Mouse (Mus musculus) heart, embryonic 12.5 days (tissue): ENCODE data around the gene Unc119b. TPM values are rescaled to one million over a fixed set of nuclear protein-coding genes. Genes with fewer than 3 reads are reported as not detected.
A peak's percentile ranks its signal among the peaks of the same experiment; 100 is the strongest.

Source experiments
- ATAC-seq: fragments of 200-750 bp; cut with Nextera tagmentation; 2 replicates; pipeline ENCODE4 v1.8.0; 2017; ENCODE audit warnings: moderate TSS enrichment, moderate library complexity; ENCODE audit not compliant: insufficient number of reproducible peaks, low FRiP score
- H3K27ac ChIP-seq: fragments of 300-500 bp; sonication (generic); 2 replicates; pipeline ENCODE4 v1.5.1; 2016; ENCODE audit warnings: mild to moderate bottlenecking, moderate library complexity; ENCODE audit not compliant: poor library complexity, severe bottlenecking
- H3K27me3 ChIP-seq: fragments of 300-500 bp; sonication (generic); replicated peaks from 2 replicates; pipeline ENCODE4 v1.6.1; 2016; ENCODE audit warnings: mild to moderate bottlenecking, moderate library complexity
- H3K36me3 ChIP-seq: fragments of 300-500 bp; sonication (generic); 2 replicates; pipeline ENCODE4 v1.6.1; 2016; ENCODE audit warnings: mild to moderate bottlenecking, moderate library complexity
- H3K4me1 ChIP-seq: fragments of 300-500 bp; sonication (generic); replicated peaks from 2 replicates; pipeline ENCODE4 v1.6.1; 2016; ENCODE audit warnings: mild to moderate bottlenecking
- H3K4me2 ChIP-seq: fragments of 300-500 bp; sonication (generic); 2 replicates; pipeline ENCODE4 v1.6.1; 2016; ENCODE audit warnings: mild to moderate bottlenecking, moderate library complexity
- H3K4me3 ChIP-seq: fragments of 300-500 bp; sonication (generic); 2 replicates; pipeline ENCODE4 v1.5.1; 2016; ENCODE audit warnings: mild to moderate bottlenecking
- H3K9ac ChIP-seq: fragments of 300-500 bp; sonication (generic); 2 replicates; pipeline ENCODE4 v1.6.1; 2016; ENCODE audit warnings: mild to moderate bottlenecking, moderate library complexity
- H3K9me3 ChIP-seq: fragments of 300-500 bp; sonication (generic); replicated peaks from 2 replicates; pipeline ENCODE4 v1.6.1; 2016; ENCODE audit warnings: mild to moderate bottlenecking, moderate library complexity
- whole genome bisulfite sequencing: fragments of 180-500 bp; shearing (Covaris S2); methylation state at CpG from one replicate; pipeline ENCODE4 v1.1.7; 2016; 5-methylcytosine and 5-hydroxymethylcytosine counted together
- polyA plus RNA-seq: library from polyadenylated mRNA; unstranded; fragments of >200 nt; fragmentation: Nextera tagmentation; extraction: Ambion mirVana; gene quantifications from 2 replicates; pipeline ENCODE4 v1.2.1, GENCODE M21; 2016

Unc119b gene
- polyA plus RNA-seq, 1 experiment from 2014 or later: 23.2 TPM

- Histone ChIP-seq H3K36me3 (peaks cover 23% of the 10 kb centered on the region), H3K4me1 (peaks cover 14% of the 10 kb centered on the region), H3K4me2 (no peak overlapping the region), H3K4me3 (no peak overlapping the region), H3K9ac (0 out of 2 replicates have a peak overlapping the region, but pooled peaks have one; percentile 13), H3K27ac (no peak overlapping the region), H3K27me3 (no peaks in the 10 kb centered on the region), H3K9me3 (no peaks in the 10 kb centered on the region)
- WGBS: 83% methylated on average over 8 of the region's 8 CpGs
- no peak for ATAC-seq
Observed at GRCm38 (mm10) chr5:115132465-115132864, 2.3 kb downstream of the Unc119b start.

- peaks cover 21% of the 10 kb centered on the region for H3K4me1 ChIP-seq
- H3K27me3 ChIP-seq: no peaks in the 10 kb centered on the region
- H3K4me2 ChIP-seq: no peak overlapping the region
- H3K9ac ChIP-seq: no peak overlapping the region
- H3K36me3 ChIP-seq: peaks cover 38% of the 10 kb centered on the region
- H3K9me3 ChIP-seq: no peaks in the 10 kb centered on the region
- 86% methylated on average over 6 of the region's 6 CpGs for WGBS
- no peak overlapping the region for H3K4me3 ChIP-seq
- no peak for ATAC-seq
- no peak overlapping the region for H3K27ac ChIP-seq
Observed at GRCm38 (mm10) chr5:115129328-115129727, 5.4 kb downstream of the Unc119b start.

- peaks cover 49% of the 10 kb centered on the region for H3K36me3 ChIP-seq
- WGBS: 88% methylated on average over 22 of the region's 22 CpGs
- H3K27me3 ChIP-seq: no peaks in the 10 kb centered on the region
- no peak overlapping the region for H3K27ac ChIP-seq
- no peak overlapping the region for H3K9ac ChIP-seq
- no peaks in the 10 kb centered on the region for H3K9me3 ChIP-seq
- no peak for ATAC-seq
- peaks cover 8% of the 10 kb centered on the region; the same call in 1 of the 2 replicates for H3K4me1 ChIP-seq
- H3K4me3 ChIP-seq: no peak overlapping the region
- H3K4me2 ChIP-seq: no peak overlapping the region
Observed at GRCm38 (mm10) chr5:115127421-115128179, 7.2 kb downstream of the Unc119b start.

GRCm38 (mm10) chr5:115126578-115127312, 8.0 kb downstream of the Unc119b start:
- Histone ChIP-seq H3K27me3 (no peaks in the 10 kb centered on the region), H3K9ac (no peak overlapping the region), H3K9me3 (no peaks in the 10 kb centered on the region), H3K4me2 (no peak overlapping the region), H3K36me3 (peaks cover 51% of the 10 kb centered on the region), H3K4me3 (no peak overlapping the region), H3K27ac (no peak overlapping the region), H3K4me1 (peaks cover 7% of the 10 kb centered on the region; the same call in 1 of the 2 replicates)
- ATAC-seq: no peak
- WGBS: 86% methylated on average over 28 of the region's 28 CpGs

GRCm38 (mm10) chr5:115125211-115125871, 9.4 kb downstream of the Unc119b start:
- Histone ChIP-seq H3K27ac (no peak overlapping the region), H3K9ac (no peak overlapping the region), H3K36me3 (peaks cover 51% of the 10 kb centered on the region), H3K4me2 (no peak overlapping the region; the same call in 1 of the 2 replicates), H3K27me3 (no peaks in the 10 kb centered on the region), H3K4me3 (no peak overlapping the region), H3K4me1 (peaks cover 7% of the 10 kb centered on the region; the same call in 1 of the 2 replicates), H3K9me3 (no peaks in the 10 kb centered on the region)
- 31% methylated on average over 24 of the region's 24 CpGs for whole genome bisulfite sequencing
- peak; percentile 43 for ATAC-seq

GRCm38 (mm10) chr5:115124690-115125089, 10.1 kb downstream of the Unc119b start:
- ATAC-seq: no peak
- H3K36me3 ChIP-seq: peaks cover 45% of the 10 kb centered on the region

GRCm38 (mm10) chr5:115120978-115121377, 13.8 kb downstream of the Unc119b start:
- no peak overlapping the region for H3K9ac ChIP-seq
- H3K4me1 ChIP-seq: peaks cover 10% of the 10 kb centered on the region
- WGBS: 81% methylated on average over 5 of the region's 5 CpGs
- 0 out of 2 replicates have a peak, but pooled peaks cover 4% of the 10 kb centered on the region for H3K9me3 ChIP-seq
- H3K4me2 ChIP-seq: no peak overlapping the region
- no peak overlapping the region for H3K27ac ChIP-seq
- H3K27me3 ChIP-seq: no peaks in the 10 kb centered on the region
- no peak overlapping the region for H3K4me3 ChIP-seq
- peaks cover 36% of the 10 kb centered on the region for H3K36me3 ChIP-seq
- no peak for ATAC-seq

More at GRCm38 (mm10) chr5:115124690-115125089, 10.1 kb downstream of the Unc119b start:
- Histone ChIP-seq H3K9ac (no peak overlapping the region), H3K27me3 (no peaks in the 10 kb centered on the region), H3K9me3 (no peaks in the 10 kb centered on the region), H3K4me2 (no peak overlapping the region), H3K27ac (no peak overlapping the region), H3K4me1 (peaks cover 7% of the 10 kb centered on the region; the same call in 1 of the 2 replicates), H3K4me3 (no peak overlapping the region)
- 90% methylated on average over 6 of the region's 6 CpGs for WGBS

GRCm38 (mm10) chr5:115118961-115119570, 15.7 kb downstream of the Unc119b start, which contains the start of gene Acads:
Gene Acads (minus strand): TSS chr5:115119346.
- Histone ChIP-seq H3K27ac (peak within 1 kb of the TSS; percentile 44), H3K4me1 (peaks cover 3% of the 10 kb centered on the region; the same call in 1 of the 2 replicates), H3K9ac (peak within 1 kb of the TSS; percentile 88), H3K4me2 (peak within 1 kb of the TSS; percentile 77), H3K4me3 (peak within 1 kb of the TSS; percentile 73), H3K36me3 (peaks cover 47% of the 10 kb centered on the region), H3K27me3 (no peaks in the 10 kb centered on the region), H3K9me3 (0 out of 2 replicates have a peak, but pooled peaks cover 4% of the 10 kb centered on the region)
- peak; percentile 95 for ATAC-seq
- WGBS: under 1% methylated on average over 39 of the region's 39 CpGs

- H3K9me3 ChIP-seq: 0 out of 2 replicates have a peak, but pooled peaks cover 4% of the 10 kb centered on the region
- H3K9ac ChIP-seq: no peak overlapping the region
- no peak overlapping the region for H3K27ac ChIP-seq
- no peaks in the 10 kb centered on the region for H3K27me3 ChIP-seq
- no peak overlapping the region for H3K4me3 ChIP-seq
- H3K36me3 ChIP-seq: peaks cover 54% of the 10 kb centered on the region
- 93% methylated on average over 13 of the region's 13 CpGs for WGBS
- peaks cover 3% of the 10 kb centered on the region; the same call in 1 of the 2 replicates for H3K4me1 ChIP-seq
- ATAC-seq: no peak
- H3K4me2 ChIP-seq: no peak overlapping the region
Observed at GRCm38 (mm10) chr5:115117467-115117866, 17.3 kb downstream of the Unc119b start.

- H3K27me3 ChIP-seq: no peaks in the 10 kb centered on the region
- no peak overlapping the region for H3K9ac ChIP-seq
- H3K36me3 ChIP-seq: peaks cover 61% of the 10 kb centered on the region
- ATAC-seq: no peak
- no peak overlapping the region for H3K4me2 ChIP-seq
- no peak overlapping the region for H3K27ac ChIP-seq
- no peak overlapping the region for H3K4me3 ChIP-seq
- WGBS: 79% methylated on average over 3 of the region's 3 CpGs
- 0 out of 2 replicates have a peak, but pooled peaks cover 4% of the 10 kb centered on the region for H3K9me3 ChIP-seq
- H3K4me1 ChIP-seq: peaks cover 3% of the 10 kb centered on the region; the same call in 1 of the 2 replicates
Observed at GRCm38 (mm10) chr5:115116426-115116825, 18.3 kb downstream of the Unc119b start.
